Mouse (Mus musculus) ES-Bruce4 (cell line): Measurements from ENCODE around the gene Cpsf3. TPM values are rescaled to one million over a fixed set of nuclear protein-coding genes. Genes with fewer than 3 reads are reported as not detected.
A peak's percentile ranks its signal among the peaks of the same experiment; 100 is the strongest.

Source experiments
- H3K27ac ChIP-seq: 2 replicates; pipeline ENCODE4 v1.5.1; 2012; ENCODE audit warnings: low read length, inconsistent platforms; ENCODE audit not compliant: insufficient read depth
- H3K27me3 ChIP-seq: 2 replicates; pipeline ENCODE4 v1.6.1; 2012; ENCODE audit warnings: mild to moderate bottlenecking, low read length, inconsistent platforms; ENCODE audit not compliant: control insufficient read depth, poor library complexity, insufficient read depth, severe bottlenecking
- H3K36me3 ChIP-seq: 2 replicates; pipeline ENCODE4 v1.6.1; 2012; ENCODE audit warnings: inconsistent platforms, mild to moderate bottlenecking, low read length, moderate library complexity; ENCODE audit not compliant: control insufficient read depth, poor library complexity, insufficient read depth, severe bottlenecking
- H3K4me1 ChIP-seq: one replicate; pipeline ENCODE4 v1.8.1; 2011; ENCODE audit warnings: low read length; ENCODE audit not compliant: control insufficient read depth, insufficient read depth
- H3K4me3 ChIP-seq: 2 replicates; pipeline ENCODE4 v1.5.1; 2011; ENCODE audit warnings: low read depth, mild to moderate bottlenecking, low read length
- H3K9ac ChIP-seq: 2 replicates; pipeline ENCODE4 v1.6.1; 2012; ENCODE audit warnings: low read depth, mild to moderate bottlenecking, inconsistent platforms; ENCODE audit not compliant: poor library complexity, severe bottlenecking
- H3K9me3 ChIP-seq: replicated peaks from 2 replicates; pipeline ENCODE4 v1.6.1; 2012; ENCODE audit warnings: mild to moderate bottlenecking, low read length, inconsistent platforms; ENCODE audit not compliant: control insufficient read depth, poor library complexity, insufficient read depth, severe bottlenecking
- CTCF ChIP-seq: IDR thresholded peaks from one replicate; pipeline ENCODE4 v1.8.1; 2011; ENCODE audit warnings: low read depth, low read length
- EP300 ChIP-seq: IDR thresholded peaks from 2 replicates; pipeline ENCODE4 v1.6.1; 2011; ENCODE audit warnings: low read depth, low read length; ENCODE audit not compliant: insufficient read depth
- POLR2A ChIP-seq: IDR thresholded peaks from one replicate; pipeline ENCODE4 v1.8.1; 2011; ENCODE audit warnings: low read length; ENCODE audit not compliant: insufficient read depth
- polyA plus RNA-seq: library from polyadenylated mRNA; stranded (reverse); fragments of >200 nt; gene quantifications from 2 replicates; pipeline ENCODE4 v1.2.4, GENCODE M21; 2011; ENCODE audit warnings: low read depth; ENCODE audit not compliant: missing spikeins, insufficient read depth, insufficient read length

The Cpsf3 gene
- polyA plus RNA-seq, 1 experiment: 123 TPM

GRCm38 (mm10) chr12:21268083-21268616, 17.0 kb upstream of the Cpsf3 start:
- H3K27ac ChIP-seq: no peak overlapping the region
- TF ChIP-seq EP300: no peak
- TF ChIP-seq POLR2A: no peak
- TF ChIP-seq CTCF: no peak
- no peaks in the 10 kb centered on the region for H3K9me3 ChIP-seq
- no peak overlapping the region for H3K4me3 ChIP-seq
- H3K9ac ChIP-seq: no peak overlapping the region
- peaks cover 5% of the 10 kb centered on the region; the same call in 1 of the 2 replicates for H3K36me3 ChIP-seq
- peaks cover 5% of the 10 kb centered on the region for H3K4me1 ChIP-seq
- no peaks in the 10 kb centered on the region for H3K27me3 ChIP-seq

- Histone ChIP-seq H3K27ac (no peak overlapping the region), H3K9me3 (peaks cover 11% of the 10 kb centered on the region), H3K4me1 (no peaks in the 10 kb centered on the region), H3K27me3 (no peaks in the 10 kb centered on the region), H3K4me3 (no peak overlapping the region), H3K9ac (no peak overlapping the region), H3K36me3 (peaks cover 10% of the 10 kb centered on the region)
- TF ChIP-seq POLR2A (no peak), CTCF (no peak), EP300 (no peak)
Observed at GRCm38 (mm10) chr12:21274446-21274845, 10.7 kb upstream of the Cpsf3 start.

GRCm38 (mm10) chr12:21277352-21277864, 7.8 kb upstream of the Cpsf3 start:
- H3K9ac ChIP-seq: no peak overlapping the region
- H3K36me3 ChIP-seq: peaks cover 5% of the 10 kb centered on the region; the same call in 1 of the 2 replicates
- no peak overlapping the region for H3K27ac ChIP-seq
- H3K4me1 ChIP-seq: no peaks in the 10 kb centered on the region
- H3K27me3 ChIP-seq: no peaks in the 10 kb centered on the region
- H3K9me3 ChIP-seq: peaks cover 11% of the 10 kb centered on the region
- TF ChIP-seq CTCF: no peak
- H3K4me3 ChIP-seq: no peak overlapping the region

- H3K4me3 ChIP-seq: peak overlapping the region; percentile 83
- no peak overlapping the region for H3K27ac ChIP-seq
- peaks cover 5% of the 10 kb centered on the region for H3K36me3 ChIP-seq
- no peaks in the 10 kb centered on the region for H3K27me3 ChIP-seq
- H3K9ac ChIP-seq: peak overlapping the region; percentile 65
- H3K4me1 ChIP-seq: no peaks in the 10 kb centered on the region
- TF ChIP-seq EP300 (no peak), POLR2A (no peak), CTCF (no peak)
- no peaks in the 10 kb centered on the region for H3K9me3 ChIP-seq
Observed at GRCm38 (mm10) chr12:21285508-21286242, 484 bp downstream of the Cpsf3 start.

- peak within 1 kb of the TSS; percentile 65 for H3K9ac ChIP-seq
- H3K27ac ChIP-seq: peak within 1 kb of the TSS; percentile 17
- H3K4me3 ChIP-seq: peak within 1 kb of the TSS; percentile 94
- no peaks in the 10 kb centered on the region for H3K9me3 ChIP-seq
- H3K4me1 ChIP-seq: no peaks in the 10 kb centered on the region
- TF ChIP-seq CTCF (no peak), EP300 (0 out of 2 replicates have a peak, but pooled peaks have one; percentile 41), POLR2A (no peak)
- H3K27me3 ChIP-seq: no peaks in the 10 kb centered on the region
- H3K36me3 ChIP-seq: peaks cover 5% of the 10 kb centered on the region
Observed at GRCm38 (mm10) chr12:21286243-21286622, 1.0 kb downstream of the Cpsf3 start, which contains the start of gene Itgb1bp1. TSS of gene Itgb1bp1 (minus strand) at chr12:21286284.
